Mouse (Mus musculus) testis, postnatal 14 days (tissue): ENCODE measurements around the gene Zfp791.
"Not testable (repeated sequence)": the region's sequence is repeated elsewhere in the genome, so short reads cannot be mapped to it uniquely, and the experiment has no call there.

Experiments
- DNase-seq: peaks from one replicate; pipeline ENCODE4 v3.0.0; 2021; ENCODE audit warnings: low spot score

The Zfp791 gene

DNA sequence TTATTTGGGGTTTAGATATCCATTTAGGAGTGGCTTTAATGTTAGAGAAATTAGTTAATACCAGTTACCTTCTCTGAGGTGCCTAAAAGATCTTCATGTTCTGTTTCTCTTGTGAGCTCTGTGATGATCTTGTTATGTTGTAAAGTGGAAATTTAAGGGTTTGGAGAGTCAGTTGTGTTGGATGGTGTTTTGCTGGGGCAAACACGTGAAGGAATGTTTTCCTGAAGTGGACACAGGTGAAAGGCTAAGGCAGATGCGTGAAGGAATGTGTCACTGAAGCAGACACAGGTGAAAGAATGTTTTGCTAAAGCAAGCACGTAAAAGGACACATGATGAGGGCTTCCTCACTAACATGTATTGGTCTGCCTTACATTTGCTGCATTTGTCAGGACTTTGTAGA, at the start of gene Zfp791:
Gene Zfp791 (minus strand): TSS at position 101 of the 400 bp plus-strand sequence.
- DNase-seq, result no peak

GRCm38 (mm10) chr8:85171291-85171690, 48.4 kb upstream of the Zfp791 start:
- peak; percentile 32 for DNase-seq

DNA sequence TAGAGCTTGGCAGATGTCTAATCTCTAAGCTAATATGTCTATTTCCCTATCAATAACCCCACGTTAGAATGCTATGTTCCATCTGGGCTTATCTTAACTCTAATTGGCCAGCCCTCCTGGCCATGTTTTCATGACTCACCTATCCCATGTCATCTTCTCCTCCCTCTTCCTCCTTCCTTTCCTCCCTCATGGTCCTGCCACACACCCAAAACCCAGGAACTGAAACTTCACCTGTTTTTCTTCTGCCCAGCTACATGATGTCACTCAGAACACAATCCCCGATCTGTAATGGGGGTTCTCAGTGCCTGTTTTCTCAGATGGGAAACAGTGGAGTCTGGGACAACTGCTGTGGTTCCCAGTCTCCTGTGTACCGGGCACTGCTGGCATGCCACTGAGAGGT, 28.7 kb upstream of the Zfp791 start, which contains the start of gene Cks1brt:
Gene Cks1brt (plus strand): TSS at position 301 of the 400 bp plus-strand sequence.
- no peak for DNase-seq

GRCm38 (mm10) chr8:85142516-85142915, 19.6 kb upstream of the Zfp791 start:
- DNase-seq, result no peak

DNA sequence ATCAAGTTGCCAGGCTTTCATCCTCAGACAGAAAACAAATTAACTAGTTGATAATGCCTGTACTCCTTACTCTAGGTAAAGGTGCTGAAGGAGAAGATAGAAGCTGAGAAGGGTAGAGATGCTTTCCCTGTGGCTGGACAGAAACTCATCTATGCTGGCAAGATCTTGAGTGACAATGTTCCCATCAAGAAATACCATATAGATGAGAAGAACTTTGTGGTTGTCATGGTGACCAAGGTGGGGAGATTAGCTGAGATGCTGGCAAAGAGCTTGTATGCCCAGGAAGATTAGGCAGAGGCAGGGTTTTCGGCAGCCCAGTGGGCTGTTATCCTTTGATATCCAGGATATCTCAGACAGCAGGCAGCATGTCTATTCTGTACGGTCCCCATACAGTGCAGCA, 12.8 kb upstream of the Zfp791 start:
- DNase-seq, result not testable (repeated sequence)

- no peak for DNase-seq
These were observed 9.4 kb upstream of the Zfp791 start for GRCm38 (mm10) chr8:85132335-85132734.

DNA sequence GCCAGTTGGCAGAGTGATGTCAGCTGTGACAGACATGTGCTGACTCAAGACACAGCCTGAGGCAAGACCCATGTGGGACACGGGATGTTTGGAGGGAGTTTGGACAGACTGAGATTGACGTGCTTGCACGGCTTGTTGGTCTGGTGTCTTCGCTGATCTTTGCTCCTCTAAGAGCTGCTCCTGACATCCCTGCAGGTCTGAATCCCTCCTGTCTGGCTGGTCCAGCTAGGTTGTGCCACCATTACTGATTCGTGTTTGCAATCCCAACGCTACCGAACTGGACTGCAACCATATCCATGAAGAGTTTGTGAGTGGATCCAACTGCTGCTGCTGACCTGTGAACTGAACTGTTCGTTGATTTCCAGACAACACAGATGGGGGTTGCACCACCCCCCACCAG, 796 bp upstream of the Zfp791 start:
- DNase-seq, result no peak

DNA sequence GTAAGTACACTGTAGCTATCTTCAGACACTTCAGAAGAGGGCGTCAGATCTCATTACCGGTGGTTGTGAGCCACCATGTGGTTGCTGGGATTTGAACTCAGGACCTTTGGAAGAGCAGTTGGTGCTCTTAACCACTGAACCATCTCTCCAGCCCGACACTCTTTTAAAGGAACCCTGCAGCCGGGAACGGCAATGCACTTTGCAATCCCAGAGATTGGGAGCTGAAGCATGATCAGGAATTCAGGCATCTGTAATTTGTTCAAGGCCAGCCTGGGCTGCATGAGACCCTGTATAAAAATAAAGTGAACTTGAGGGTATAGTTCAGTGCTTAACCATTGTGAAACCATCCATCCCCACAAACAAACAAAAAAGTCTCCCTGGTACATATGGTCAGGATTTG, 2.6 kb downstream of the Zfp791 start:
- DNase-seq, result not testable (repeated sequence)

- DNase-seq, result peak; percentile 78
These were observed 3.6 kb downstream of the Zfp791 start for GRCm38 (mm10) chr8:85119052-85119981.

- no peak for DNase-seq
These were observed 5.9 kb downstream of the Zfp791 start for GRCm38 (mm10) chr8:85116984-85117383.

GRCm38 (mm10) chr8:85115501-85115900, 7.4 kb downstream of the Zfp791 start:
- no peak for DNase-seq

DNA sequence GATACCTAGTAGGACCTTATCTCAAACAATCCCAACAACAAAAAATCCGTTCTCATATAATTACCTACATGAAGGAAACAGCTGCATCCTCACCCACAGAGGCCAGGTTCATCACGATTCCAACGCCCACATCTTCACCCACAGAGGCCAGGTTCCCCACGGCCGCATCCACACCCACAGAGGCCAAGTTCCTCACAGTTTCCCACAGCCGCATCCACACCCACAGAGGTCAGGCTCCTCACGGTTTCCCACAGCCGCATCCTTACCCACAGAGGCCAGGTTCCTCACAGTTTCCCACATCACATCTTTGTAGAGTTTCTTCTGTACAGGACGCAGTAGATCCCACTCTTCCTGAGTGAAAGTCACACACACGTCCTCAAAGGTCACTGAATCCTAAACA, 9.7 kb downstream of the Zfp791 start:
- DNase-seq, result no peak

- no peak for DNase-seq
These were observed 22.7 kb downstream of the Zfp791 start for GRCm38 (mm10) chr8:85100076-85100665.

GRCm38 (mm10) chr8:85096850-85097249, 26.0 kb downstream of the Zfp791 start:
- DNase-seq, result no peak

DNA sequence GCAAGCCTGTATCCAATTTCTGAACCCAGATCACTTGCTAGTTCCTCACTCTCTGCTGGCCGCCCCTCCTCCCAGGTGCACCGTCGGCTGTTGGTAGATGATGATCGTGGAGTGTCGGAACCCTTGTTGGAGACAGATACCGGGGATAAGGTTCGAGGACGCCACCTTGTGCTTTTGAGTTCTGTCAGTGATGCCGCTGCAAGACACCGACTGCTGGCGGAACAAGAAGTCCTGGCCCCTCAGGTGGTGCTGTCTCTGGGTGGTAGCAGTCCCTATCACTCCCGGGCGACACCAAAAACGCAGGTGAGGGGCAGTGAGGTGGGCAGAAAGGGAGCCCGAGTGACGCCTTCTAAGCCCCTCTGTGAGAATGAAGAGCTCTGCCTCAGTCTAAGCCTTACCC, 26.7 kb downstream of the Zfp791 start:
- no peak for DNase-seq

GRCm38 (mm10) chr8:85095566-85095965, 27.3 kb downstream of the Zfp791 start:
- no peak for DNase-seq

- DNase-seq, result no peak
These were observed 27.8 kb downstream of the Zfp791 start for GRCm38 (mm10) chr8:85095051-85095450.

GRCm38 (mm10) chr8:85091526-85092090, 31.3 kb downstream of the Zfp791 start:
- DNase-seq, result no peak

GRCm38 (mm10) chr8:85090856-85091255, 32.0 kb downstream of the Zfp791 start:
- no peak for DNase-seq

DNA sequence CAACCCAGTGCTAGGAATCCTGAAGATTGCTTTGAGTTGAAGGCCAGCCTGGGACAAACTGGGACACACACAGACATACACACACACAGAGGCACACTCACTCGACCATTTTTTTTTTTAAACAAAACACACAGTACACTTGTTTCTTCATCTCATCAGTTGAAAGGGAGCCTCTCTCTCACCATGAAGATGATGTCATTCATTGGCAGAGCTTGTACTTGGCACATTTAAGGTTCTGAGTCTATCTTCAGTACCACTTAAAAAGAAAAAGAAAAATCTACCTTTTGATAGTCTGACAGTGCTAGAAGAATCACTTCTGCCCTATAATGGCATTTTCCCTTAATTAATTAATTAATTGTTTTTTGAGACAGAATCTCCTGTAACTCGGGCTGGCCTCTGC, 34.1 kb downstream of the Zfp791 start:
- no peak for DNase-seq

DNA sequence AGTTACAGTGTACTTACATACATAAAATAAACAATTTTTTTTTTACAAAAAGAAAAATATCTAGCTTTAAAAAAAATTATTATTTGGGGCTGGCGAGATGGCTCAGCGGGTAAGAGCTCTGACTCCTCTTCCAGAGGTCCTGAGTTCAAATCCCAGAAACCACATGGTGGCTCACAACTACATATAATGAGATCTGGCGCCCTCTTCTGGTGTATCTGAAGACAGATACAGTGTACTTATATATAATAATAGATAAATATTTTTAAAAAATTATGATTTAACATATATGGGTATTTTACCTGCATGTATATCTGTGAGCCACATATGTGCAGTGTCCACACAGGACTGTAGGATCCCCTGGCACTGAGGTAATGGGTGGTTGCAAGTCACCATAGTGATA, 36.7 kb downstream of the Zfp791 start:
- DNase-seq, result no peak

DNA sequence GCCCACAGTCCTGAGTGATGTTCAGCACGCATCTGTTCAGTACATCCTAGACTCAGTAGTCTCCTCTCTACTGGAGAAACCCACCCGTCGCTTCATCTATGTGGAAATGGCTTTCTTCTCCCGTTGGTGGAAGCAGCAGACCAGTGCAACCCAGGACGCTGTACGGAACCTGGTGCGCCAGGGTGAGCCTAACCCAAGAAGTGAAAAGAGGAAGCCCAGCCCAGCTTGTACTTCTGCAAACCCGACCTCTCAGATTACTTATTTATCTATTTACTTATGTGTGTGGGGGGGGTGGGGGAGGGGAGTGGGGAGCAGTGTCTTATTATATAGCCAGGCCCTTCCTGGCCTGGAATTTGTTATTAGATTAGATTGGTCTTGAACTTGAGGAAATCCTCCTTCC, 38.3 kb downstream of the Zfp791 start:
- DNase-seq, result no peak
